Mouse (Mus musculus): Measurements from ENCODE around the gene Vmn2r73.
"Not testable (repeated sequence)": the region's sequence is repeated elsewhere in the genome, so short reads cannot be mapped to it uniquely, and the experiment has no call there.

Vmn2r73 gene

GRCm38 (mm10) chr7:85876166-85876565 is at the start of gene Vmn2r73:
Vmn2r73 (minus strand) TSS chr7:85876266.
- no peak for DNase-seq

GRCm38 (mm10) chr7:85840090-85840948 is 35.7 kb downstream of the Vmn2r73 start:
- DNase-seq, result no peak

GRCm38 (mm10) chr7:85818092-85818491 is 58.0 kb downstream of the Vmn2r73 start:
- not testable (repeated sequence) for DNase-seq
